Mouse (Mus musculus) ovary, adult 18-20 months (tissue): ENCODE results near the gene Emilin3.

ENCODE experiments used
- DNase-seq: peaks from one replicate; pipeline ENCODE4 v3.0.0; 2022; ENCODE audit warnings: low spot score, mixed read lengths

The Emilin3 gene

DNA sequence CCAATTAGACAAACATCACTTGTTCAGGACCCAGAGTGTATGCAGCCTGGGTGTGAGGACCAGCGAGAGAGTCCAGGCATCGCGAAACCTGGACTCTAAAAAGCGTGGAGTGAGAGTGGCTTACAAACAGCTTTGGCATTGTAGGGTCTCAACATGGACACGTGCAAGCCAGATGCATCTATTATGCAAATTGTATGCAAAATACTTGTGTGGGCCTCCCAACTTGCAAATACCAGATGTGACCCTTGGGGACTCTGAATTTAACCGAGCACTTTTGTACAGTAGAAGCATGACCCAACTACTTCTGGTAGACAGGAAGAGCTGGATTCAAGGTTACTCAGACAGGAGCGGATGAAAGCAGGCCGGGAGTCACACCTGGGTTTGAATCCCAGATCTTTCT, 4.6 kb upstream of the Emilin3 start:
- no peak for DNase-seq

DNA sequence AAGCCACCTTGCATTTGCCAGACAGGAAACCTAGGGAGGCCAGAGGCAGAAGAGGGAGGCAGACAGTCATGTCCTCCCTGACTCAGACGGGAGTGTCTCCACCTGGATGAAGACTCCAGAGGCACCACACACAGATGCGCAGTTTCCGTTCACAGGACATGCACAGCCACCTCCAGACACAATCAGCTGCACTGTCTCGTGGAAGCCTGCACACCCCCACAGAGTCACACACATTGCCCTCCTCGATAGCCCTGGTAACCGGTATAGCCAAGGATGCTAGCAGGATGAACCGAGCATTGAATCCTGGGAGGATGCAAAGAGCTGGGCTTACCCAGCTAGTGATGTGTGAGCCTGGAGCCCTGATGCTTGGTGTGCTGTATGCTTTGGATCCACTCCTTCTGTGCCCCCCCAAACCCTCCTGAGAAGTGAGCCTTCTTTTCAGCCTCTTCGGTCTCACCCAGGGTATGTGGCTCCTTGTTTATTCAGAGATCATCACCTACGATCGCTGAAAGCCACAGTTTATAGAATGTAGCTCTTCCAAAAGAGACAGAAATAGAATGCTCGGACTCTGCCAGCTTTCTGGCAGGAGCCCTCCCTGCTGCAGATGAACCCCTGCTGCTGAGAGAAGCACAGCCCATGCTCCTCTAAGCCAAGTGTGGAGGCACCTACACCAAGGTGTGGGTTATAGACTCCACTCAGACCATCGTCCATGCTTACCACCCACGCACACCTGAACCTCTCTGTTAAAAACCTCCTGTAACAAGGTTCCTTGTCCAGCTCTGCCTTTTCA, 3.9 kb upstream of the Emilin3 start:
- no peak for DNase-seq

DNA sequence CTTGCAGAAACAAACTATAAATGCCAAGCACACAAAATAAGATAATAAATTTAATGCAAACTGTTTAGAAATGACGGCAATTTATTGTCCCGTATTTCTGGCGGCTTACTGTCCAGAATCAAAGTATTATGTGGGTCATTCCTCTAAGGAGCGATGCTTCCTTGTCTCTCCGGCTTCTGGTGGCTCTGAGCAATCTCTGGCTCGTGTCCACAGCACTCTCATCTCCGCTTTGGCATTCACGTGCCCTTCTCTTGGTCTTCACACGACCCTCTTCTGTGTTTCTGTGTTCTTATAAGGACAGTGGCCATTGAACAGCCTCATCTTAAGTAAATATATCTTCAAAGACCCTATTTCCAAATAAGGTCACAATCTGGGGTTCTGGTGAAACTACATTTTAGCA, 2.5 kb upstream of the Emilin3 start:
- no peak for DNase-seq

DNA sequence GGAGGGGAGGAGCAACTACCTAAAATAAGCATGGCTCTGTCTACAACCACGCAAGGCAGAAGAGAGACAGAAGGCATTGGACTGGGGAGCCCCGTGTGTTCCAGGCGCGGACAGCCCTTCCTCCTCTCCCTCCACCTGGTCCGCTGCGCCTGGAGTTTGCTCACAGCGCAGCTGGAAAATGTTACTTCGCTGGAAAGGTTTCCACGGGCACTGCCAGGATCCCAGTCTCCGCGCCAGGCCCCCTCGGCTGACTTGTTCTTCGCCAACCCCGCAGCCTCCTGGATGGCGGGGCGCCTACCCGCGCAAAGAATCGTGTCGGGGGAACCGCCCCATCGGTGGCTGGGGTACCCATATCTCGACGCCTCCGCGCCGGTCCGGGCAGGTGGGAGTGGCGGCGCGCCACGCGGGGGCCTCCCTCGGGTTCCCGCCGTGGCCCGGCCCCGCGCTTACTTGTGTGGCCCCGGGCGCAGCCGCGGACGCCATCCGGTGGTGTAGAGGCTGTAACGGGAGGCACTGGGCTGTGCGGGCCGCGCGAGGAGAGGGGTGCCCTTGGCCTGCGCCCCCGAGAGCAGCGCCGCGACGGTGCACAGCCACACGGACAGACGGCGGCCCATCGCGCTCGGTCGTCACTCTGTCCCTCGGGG, 448 bp downstream of the Emilin3 start:
- DNase-seq, result no peak

DNA sequence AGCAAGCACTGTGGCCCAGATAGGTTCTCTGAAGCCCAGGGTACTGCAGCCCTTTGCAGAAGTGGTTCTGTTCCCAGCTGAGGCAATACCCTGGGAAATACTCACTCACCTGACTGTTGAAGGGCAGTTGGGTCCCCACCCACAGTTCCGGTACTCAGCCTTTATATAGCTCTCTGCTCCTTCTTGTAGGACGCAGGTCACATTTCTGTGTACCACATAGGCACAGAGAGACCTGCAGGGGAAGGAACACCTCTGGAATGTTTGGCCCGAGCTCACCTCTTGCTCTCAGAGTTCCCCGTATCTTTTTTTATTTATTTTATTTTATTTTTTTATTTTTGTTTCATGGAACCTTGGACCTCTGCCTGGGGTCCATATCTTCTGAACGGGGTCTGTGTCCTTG, 1.5 kb downstream of the Emilin3 start:
- no peak for DNase-seq

DNA sequence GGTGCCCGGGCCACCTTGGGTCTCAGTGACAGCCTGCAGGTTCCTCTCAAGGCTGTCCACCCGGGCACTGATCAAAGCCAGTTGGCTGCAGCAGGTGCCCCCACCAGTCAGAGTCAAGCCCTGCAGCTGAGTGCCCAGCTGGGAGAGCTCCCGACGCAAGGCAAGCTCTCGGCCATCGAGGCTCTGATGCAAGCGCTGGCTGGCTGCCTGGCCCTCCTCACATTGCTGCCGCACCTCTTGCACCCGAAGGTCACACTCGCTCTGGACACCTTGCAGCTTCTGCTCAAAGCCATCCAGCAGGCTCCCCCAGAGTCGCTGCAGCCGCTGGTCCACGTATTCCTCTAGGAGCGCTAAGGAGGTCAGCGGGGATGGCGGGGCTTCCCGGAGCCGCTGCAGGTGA, 3.5 kb downstream of the Emilin3 start:
- no peak for DNase-seq

DNA sequence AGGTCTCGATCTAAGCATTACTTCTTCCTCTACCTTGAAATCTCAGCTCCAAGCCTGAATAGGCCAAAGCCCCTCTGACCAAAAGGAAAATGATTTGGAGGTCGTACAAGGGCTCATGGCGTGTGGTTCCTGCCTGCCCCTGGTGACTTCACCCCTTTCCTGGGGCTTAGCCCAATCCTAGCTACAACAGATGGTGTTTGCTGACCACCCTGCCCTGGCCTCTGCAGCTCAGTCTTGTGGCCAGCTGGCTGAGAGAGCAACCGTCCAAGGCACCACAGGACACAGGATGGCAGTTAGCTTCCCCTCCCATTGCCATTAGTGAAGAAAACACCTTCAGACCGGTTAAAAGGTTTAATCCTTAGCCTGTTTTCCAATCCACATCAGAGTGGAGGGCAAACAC, 6.0 kb downstream of the Emilin3 start:
- no peak for DNase-seq

DNA sequence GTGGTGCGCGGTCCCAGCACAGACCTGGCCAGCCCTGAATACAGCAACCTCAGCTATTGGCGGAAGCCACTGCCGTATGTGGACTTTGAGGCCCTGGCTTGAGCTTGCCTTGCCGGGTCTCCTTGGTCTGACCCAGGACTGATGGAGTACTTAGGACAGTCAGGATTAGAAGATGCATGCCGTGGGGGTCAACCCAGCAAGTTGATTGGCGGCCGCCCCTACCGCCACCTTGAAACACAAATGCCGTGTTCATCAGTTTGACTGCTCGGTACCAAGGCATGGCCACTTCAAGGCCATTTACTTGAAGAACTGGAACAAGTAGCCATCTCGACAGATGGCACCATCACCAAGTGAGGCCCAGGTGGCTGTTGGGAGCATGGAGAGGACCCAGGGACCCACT, 6.8 kb downstream of the Emilin3 start:
- no peak for DNase-seq

DNA sequence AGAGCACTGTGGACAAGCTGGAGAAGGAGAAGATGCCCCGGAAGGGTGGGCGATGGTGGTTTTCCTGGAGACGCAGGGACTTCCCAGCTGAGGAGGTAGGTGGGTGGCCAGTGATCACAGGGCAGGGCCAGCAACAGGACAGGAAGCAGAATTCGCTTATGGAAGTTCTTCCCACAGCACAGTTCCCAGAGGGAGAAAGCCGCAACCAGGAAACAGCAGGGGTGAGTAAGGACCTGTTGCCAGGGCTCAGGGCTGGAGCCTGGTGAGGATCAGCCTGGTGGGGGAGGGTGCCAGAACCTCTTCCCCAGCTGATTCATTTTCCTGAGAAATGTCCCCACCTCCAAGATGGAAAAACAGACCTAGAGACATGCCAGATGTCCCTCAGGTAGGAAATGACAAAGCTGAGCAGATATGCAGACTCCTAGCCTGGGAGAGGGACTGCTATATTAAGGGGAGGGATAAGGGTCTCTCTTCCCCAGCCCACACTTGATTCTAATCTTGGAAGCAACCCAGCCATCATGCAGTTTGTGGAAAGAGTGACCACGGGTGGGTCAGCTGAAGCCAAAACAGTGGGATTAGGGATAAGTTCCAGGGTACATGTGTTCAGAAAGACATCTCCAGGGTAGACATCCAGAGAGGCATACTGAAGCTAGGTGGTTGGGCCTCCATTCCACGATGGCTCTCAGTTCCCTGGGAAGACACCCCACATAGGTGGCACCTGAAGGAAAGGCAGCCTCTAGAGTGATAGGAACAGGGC, 10.3 kb downstream of the Emilin3 start:
- DNase-seq, result no peak

DNA sequence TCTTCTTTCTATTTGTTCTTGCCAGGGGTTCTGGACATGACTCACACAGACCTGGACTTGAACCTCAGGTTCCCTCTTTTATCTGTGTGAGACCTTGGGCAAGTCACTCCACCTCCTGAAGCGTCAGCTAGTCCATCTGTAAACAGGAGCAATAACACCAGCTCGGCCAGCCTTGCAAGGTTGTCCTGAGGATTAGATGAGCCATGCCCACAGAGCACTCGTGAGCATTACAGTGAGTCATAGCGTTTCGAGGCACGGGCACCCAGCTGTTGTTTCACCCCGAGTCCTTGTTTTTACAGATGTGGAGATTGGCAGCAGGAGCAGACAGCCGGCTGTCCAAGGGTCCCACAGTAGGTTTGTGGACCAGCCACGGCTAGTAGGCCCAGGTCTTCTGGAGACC, 20.4 kb downstream of the Emilin3 start:
- DNase-seq, result no peak

DNA sequence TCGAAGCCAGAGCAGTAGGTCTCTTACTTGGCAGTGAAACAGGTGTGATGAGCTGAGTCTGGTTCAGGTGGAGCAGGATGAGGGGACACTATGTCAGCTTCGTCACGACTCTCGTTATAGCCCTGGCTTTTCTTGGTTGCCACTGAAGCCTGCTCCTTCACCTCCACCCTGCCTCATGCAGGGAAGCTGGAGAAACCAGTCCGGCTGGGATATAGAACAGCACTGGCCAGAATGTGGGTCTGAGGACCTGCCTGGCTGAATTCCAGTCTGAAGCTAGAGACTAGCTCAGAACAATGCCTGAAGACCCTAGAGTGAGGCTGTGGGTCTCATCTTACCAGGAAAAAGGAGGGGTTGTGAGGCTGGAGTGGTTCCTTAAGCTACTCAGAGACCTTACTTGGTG, 21.1 kb downstream of the Emilin3 start:
- DNase-seq, result no peak

DNA sequence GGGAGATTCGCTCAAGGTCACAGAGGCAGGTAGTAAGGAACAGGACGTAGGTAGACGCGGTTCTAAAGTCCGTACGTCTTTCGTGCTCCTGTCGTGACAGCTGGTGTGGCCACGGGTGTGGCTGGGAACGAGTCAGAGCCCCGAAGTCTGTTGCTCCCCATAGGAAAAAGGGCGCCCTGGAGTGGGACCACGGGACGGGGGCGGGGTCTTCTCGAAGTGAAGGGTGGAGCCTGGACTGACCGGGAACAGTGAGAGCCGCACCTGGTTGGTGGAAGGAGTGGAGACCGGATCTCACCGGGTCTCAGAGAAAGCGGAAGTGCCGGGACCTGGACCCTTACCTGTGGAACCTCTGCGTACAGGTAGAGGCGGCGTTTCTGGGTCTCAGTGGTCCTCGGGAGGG, 24.3 kb downstream of the Emilin3 start:
- DNase-seq, result no peak

DNA sequence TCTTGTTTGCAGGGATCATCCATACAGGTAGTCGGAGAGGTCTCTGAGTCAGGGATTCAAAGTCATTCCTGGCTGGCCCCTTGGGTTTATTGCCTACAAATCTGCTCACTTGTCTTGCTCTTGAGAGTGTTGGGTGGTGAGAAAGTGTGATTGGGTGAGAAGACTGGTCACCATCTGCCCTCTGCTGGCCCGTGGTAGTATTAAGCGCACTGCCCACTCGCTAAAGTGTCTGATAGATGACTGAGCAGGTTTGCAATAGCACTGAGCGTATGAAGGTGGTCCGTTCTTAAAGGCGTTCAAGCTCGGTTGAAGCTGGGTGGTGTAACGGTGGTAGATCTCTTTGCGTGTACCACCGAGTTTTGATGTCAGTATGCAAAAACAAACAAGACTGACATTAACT, 24.8 kb downstream of the Emilin3 start:
- peak; percentile 60 for DNase-seq

DNA sequence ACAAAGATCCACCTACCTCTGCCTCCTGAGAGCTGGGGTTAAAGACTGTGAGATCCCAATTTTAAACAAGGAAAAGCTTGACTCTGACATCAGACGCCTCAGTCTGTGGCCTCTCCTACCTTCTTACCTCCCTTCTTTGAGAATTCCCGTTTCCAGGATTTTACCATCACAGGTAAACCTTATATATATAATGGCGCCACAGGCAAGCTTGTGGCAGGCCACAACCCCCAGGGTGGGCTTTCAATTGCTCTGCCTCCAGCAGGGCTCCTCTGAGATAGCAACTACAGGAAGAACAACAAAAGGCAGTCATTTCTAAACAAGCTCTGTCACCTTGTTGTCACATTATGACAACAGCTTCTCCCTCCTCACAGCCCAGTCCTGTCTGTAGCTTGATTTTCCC, 25.9 kb downstream of the Emilin3 start:
- DNase-seq, result no peak

DNA sequence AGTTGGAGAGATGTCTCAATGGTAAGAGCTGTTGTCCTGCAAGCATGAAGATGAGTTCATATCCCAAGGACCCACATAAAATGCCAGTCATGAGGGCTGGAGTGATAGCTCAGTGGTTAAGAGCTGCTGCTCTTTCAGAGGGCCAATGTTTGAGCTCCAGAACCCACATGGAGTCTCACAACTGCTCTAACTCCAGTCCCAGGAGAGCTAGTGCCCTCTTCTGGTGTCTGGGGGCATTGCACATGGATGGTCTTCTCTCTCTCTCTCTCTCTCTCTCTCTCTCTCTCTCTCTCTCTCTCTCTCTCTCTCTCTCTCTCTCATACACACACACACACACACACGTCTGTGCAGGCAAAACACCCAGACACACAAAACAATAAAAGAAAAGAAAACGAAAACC, 27.3 kb downstream of the Emilin3 start:
- DNase-seq, result no peak

DNA sequence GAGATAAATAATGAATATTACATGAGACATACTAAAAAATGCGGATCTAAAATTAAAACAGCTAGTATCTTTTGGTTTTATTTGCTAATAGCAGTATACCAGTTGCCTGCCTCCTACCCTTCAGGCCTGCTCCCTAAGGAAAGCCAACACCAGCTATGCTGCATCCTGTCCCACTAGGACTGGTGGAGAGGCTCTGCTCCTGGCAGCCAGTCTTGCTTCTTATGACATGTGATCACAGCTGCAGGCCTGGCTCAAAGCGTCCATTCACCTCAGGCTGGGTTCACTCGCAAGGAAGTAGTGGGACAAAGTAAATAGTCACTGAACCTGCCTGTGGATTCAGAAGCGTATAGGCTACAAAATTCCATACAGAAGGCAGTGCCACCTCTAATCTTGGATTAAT, 28.2 kb downstream of the Emilin3 start:
- DNase-seq, result no peak

DNA sequence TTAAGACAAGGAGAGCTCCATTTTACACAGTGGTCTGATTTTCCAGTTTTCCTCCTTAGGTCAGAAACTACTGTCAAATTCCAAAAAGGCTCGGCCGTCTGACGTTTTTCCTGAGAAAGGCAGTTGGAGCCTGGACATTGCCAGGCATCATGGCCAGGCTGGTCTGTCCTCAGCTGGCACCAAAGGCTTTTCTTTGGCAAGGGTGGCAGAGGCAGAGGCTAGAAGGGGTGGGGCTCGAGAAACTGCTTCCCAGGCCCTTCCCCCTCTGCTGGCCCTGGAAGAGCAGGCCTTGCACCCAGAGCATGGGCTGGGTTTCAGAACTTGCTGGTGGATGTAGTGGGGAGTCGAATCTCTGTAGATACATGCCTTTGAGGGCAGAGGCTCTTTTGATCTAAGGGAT, 29.7 kb downstream of the Emilin3 start:
- no peak for DNase-seq

DNA sequence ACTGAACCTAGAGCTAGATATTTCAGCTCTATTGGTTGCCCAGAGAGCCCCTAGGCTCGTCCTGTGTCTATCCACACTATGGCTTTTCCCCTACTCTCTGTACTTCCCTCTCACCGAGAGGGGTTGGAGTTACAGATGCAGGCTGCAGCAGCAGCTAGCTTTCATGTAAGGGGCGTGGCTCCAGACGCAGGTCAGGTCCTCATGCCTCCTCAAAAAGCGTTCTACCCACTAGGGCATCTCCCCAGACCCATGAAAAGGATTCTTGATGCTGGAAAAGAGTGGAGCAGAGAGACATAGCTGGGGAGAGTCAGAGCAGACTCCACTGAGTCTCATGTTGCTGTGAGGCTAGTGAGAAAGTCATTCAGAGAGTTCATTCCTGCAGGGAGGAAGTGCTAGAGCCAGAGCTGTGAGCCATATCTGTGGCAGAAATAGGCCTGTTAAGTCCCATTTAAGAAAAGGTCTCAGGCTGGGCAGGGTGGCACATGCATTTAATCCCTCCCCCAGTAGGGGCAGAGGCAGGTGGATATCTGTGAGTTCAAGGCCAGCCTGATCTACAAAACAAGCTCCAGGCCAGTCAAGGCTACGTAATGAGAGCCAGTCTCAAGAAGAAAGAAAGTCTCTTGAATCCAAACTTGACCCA, 30.5 kb downstream of the Emilin3 start:
- peak; percentile 53 for DNase-seq

DNA sequence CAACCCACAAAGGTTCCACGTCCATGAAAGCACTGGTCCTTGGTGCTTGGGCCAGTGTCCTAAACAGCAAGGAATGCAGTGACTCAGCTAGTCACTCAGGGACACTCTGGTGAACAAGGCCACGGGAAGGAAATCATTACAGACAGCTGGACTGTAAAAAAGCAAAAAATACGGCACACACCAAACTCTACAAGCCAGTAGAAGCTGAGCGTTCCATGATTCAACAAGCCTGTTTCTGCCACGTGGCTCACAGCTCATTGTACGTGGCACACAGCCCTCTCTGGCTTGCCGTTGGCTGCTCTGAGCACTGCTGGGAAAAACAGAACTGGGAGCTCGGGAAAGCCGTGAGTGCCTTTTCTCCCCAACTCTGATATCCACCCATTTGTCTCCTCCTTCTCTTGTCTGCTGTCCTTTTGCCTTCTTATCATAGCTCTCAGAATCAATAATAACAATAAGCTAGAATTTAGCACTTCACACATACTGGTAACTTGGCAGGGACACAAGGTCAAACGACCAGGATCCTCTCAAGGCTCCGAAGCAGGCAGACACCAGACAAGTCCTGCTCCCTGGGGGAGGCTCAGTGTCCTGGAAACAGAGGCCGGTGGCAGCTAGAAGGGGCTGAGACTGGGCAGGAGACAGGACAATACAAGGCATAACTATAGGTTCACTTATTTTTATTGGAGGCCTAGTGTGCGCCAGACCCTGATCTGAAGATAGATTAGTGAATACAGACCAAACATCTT, 31.5 kb downstream of the Emilin3 start, which contains the start of gene Lpin3:
TSS of gene Lpin3 (plus strand) at position 218 of the 743 bp plus-strand sequence.
- DNase-seq, result peak; percentile 66

DNA sequence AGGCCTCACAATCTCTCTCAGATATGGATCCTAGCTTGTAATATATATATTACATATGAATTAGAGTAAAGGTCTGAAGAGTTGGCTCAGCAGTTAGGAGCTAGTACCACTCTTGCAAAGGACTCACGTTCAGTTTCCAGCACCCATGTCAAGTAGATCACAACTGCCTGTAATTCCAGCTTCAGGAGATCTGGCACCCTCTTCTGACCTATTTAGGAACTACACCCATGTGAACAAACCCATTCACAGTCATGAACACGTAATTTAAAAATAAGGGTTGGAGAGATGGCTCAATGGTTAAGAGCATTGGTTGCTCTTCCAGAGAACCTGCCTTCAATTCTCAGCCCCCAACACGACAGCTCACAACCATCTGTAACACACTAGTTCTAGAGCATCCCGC, 36.0 kb downstream of the Emilin3 start:
- no peak for DNase-seq

DNA sequence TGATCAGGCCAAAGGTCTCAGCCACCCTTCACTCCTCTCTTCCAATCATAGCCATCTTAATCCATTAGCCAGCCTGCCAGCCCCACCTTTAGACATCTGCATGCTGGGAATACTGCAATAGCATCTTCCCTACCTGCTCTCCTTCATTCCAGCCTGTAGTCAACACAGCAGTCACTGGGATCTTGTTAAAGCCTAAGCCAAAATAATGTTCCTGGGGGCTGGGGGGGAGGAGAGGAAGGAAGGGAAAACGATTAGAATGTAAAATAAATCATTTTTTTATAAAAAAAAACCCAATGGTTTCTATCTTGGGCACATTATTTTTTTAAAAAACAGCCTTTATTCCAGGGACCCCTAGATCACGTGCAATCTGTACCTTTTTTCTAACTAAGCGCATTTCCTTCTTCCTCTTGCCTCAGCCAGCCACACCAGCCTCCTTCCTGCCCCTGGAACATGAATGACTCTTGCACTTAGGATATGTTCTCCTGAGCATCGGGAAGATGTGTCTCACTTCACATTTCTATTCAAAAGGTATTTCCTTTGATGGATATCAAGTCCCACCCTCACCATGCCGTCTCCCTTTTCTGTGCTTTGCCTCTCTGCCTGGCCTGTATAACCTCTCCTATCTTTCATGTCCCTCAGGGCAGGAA, 37.8 kb downstream of the Emilin3 start:
- no peak for DNase-seq
